Mouse (Mus musculus) limb, embryonic 11.5 days (tissue): Measurements from ENCODE around the gene Parn. TPM values are rescaled to one million over a fixed set of nuclear protein-coding genes. Genes with fewer than 3 reads are reported as not detected.

Experiments used
- ATAC-seq: fragments of 200-750 bp; cut with Nextera tagmentation; 2 replicates; pipeline ENCODE4 v1.8.0; 2017; ENCODE audit warnings: low read depth; ENCODE audit not compliant: insufficient number of reproducible peaks, low FRiP score, low TSS enrichment
- DNase-seq: peaks from one replicate; pipeline ENCODE4 v3.0.0-alpha.2; 2015; ENCODE audit warnings: low spot score
- H3K27ac ChIP-seq: fragments of 300-500 bp; sonication (generic); replicated peaks from 2 replicates; pipeline ENCODE4 v1.5.1; 2014; ENCODE audit warnings: low read depth, mild to moderate bottlenecking, low read length
- H3K27me3 ChIP-seq: fragments of 300-500 bp; sonication (generic); 2 replicates; pipeline ENCODE4 v1.6.1; 2014; ENCODE audit warnings: mild to moderate bottlenecking, low read length, mixed read lengths; ENCODE audit not compliant: control insufficient read depth, insufficient read depth
- H3K36me3 ChIP-seq: fragments of 300-500 bp; sonication (generic); 2 replicates; pipeline ENCODE4 v1.6.1; 2014; ENCODE audit warnings: mild to moderate bottlenecking, low read length, moderate library complexity, mixed read lengths; ENCODE audit not compliant: control insufficient read depth, insufficient read depth
- H3K4me1 ChIP-seq: fragments of 300-500 bp; sonication (generic); 2 replicates; pipeline ENCODE4 v1.6.1; 2014; ENCODE audit warnings: low read length, mixed read lengths; ENCODE audit not compliant: control insufficient read depth, insufficient read depth
- H3K4me2 ChIP-seq: fragments of 300-500 bp; sonication (generic); 2 replicates; pipeline ENCODE4 v1.6.1; 2014; ENCODE audit warnings: low read depth, mild to moderate bottlenecking, moderate library complexity; ENCODE audit not compliant: severe bottlenecking
- H3K4me3 ChIP-seq: fragments of 300-500 bp; sonication (generic); 2 replicates; pipeline ENCODE4 v1.5.1; 2014; ENCODE audit warnings: low read depth, low read length
- H3K9ac ChIP-seq: fragments of 300-500 bp; sonication (generic); 2 replicates; pipeline ENCODE4 v1.6.1; 2014; ENCODE audit warnings: mild to moderate bottlenecking, low read length
- H3K9me3 ChIP-seq: fragments of 300-500 bp; sonication (generic); 2 replicates; pipeline ENCODE4 v1.6.1; 2016; ENCODE audit warnings: low read length; ENCODE audit not compliant: control insufficient read depth
- WGBS: fragments of 180-500 bp; shearing (Covaris S2); extraction: QIAGEN DNeasy Blood & Tissue Kit; methylation state at CpG from one replicate; pipeline ENCODE4 v1.1.7; 2014; 5-methylcytosine and 5-hydroxymethylcytosine counted together
- polyA plus RNA-seq: library from polyadenylated mRNA; unstranded; fragments of >200 nt; fragmentation: Nextera tagmentation; extraction: Ambion mirVana; gene quantifications from 2 replicates; pipeline ENCODE4 v1.2.1, GENCODE M21; 2014

The Parn gene
- polyA plus RNA-seq, 1 experiment from 2014 or later = 41.7 TPM

GRCm38 (mm10) chr16:13588182-13589048 lies 79.6 kb downstream of the Parn start:
- Histone ChIP-seq H3K4me1 (no peaks in the 10 kb centered on the region), H3K4me3 (no peak overlapping the region), H3K27me3 (no peaks in the 10 kb centered on the region), H3K27ac (no peak overlapping the region), H3K9me3 (no peaks in the 10 kb centered on the region), H3K4me2 (no peak overlapping the region), H3K36me3 (no peaks in the 10 kb centered on the region; the same call in 1 of the 2 replicates), H3K9ac (no peak overlapping the region)
- no peak for ATAC-seq
- WGBS = 82% methylated on average over 5 of the region's 5 CpGs
- no peak for DNase-seq

GRCm38 (mm10) chr16:13585234-13585633 lies 82.7 kb downstream of the Parn start:
- no peaks in the 10 kb centered on the region for H3K27me3 ChIP-seq
- WGBS = 81% methylated on average over 9 of the region's 9 CpGs
- H3K27ac ChIP-seq = no peak overlapping the region
- ATAC-seq = no peak
- H3K9ac ChIP-seq = no peak overlapping the region
- H3K4me1 ChIP-seq = no peaks in the 10 kb centered on the region
- no peak overlapping the region for H3K4me2 ChIP-seq
- H3K4me3 ChIP-seq = no peak overlapping the region
- no peaks in the 10 kb centered on the region for H3K9me3 ChIP-seq
- no peak for DNase-seq
- H3K36me3 ChIP-seq = no peaks in the 10 kb centered on the region; the same call in 1 of the 2 replicates

GRCm38 (mm10) chr16:13580784-13581183 lies 87.2 kb downstream of the Parn start:
- WGBS = 87% methylated on average over 3 of the region's 3 CpGs
- no peak overlapping the region for H3K27ac ChIP-seq
- no peaks in the 10 kb centered on the region for H3K27me3 ChIP-seq

GRCm38 (mm10) chr16:13580016-13580415 lies 88.0 kb downstream of the Parn start:
- 68% methylated on average over 1 of the region's 1 CpGs for WGBS
- Histone ChIP-seq H3K27ac (no peak overlapping the region), H3K4me1 (no peaks in the 10 kb centered on the region), H3K9ac (no peak overlapping the region), H3K4me2 (no peak overlapping the region), H3K27me3 (no peaks in the 10 kb centered on the region), H3K4me3 (no peak overlapping the region), H3K36me3 (no peaks in the 10 kb centered on the region), H3K9me3 (no peaks in the 10 kb centered on the region)
- ATAC-seq (no peak), DNase-seq (no peak)

More at GRCm38 (mm10) chr16:13580784-13581183, 87.2 kb downstream of the Parn start:
- H3K4me2 ChIP-seq = no peak overlapping the region
- DNase-seq (no peak), ATAC-seq (no peak)
- no peaks in the 10 kb centered on the region for H3K9me3 ChIP-seq
- no peaks in the 10 kb centered on the region for H3K4me1 ChIP-seq
- H3K9ac ChIP-seq = no peak overlapping the region
- H3K4me3 ChIP-seq = no peak overlapping the region
- H3K36me3 ChIP-seq = no peaks in the 10 kb centered on the region; the same call in 1 of the 2 replicates

GRCm38 (mm10) chr16:13575306-13575705 lies 92.7 kb downstream of the Parn start:
- no peaks in the 10 kb centered on the region for H3K9me3 ChIP-seq
- no peaks in the 10 kb centered on the region for H3K27me3 ChIP-seq
- no peaks in the 10 kb centered on the region for H3K36me3 ChIP-seq
- H3K9ac ChIP-seq = no peak overlapping the region
- WGBS = 71% methylated on average over 4 of the region's 4 CpGs
- no peak overlapping the region for H3K27ac ChIP-seq
- H3K4me1 ChIP-seq = no peaks in the 10 kb centered on the region
- H3K4me2 ChIP-seq = no peak overlapping the region
- DNase-seq = no peak
- ATAC-seq = no peak
- no peak overlapping the region for H3K4me3 ChIP-seq

- Histone ChIP-seq H3K4me3 (no peak overlapping the region), H3K9me3 (no peaks in the 10 kb centered on the region), H3K9ac (no peak overlapping the region), H3K4me1 (no peaks in the 10 kb centered on the region), H3K27ac (no peak overlapping the region), H3K4me2 (no peak overlapping the region), H3K36me3 (no peaks in the 10 kb centered on the region), H3K27me3 (no peaks in the 10 kb centered on the region)
- WGBS = 94% methylated on average over 2 of the region's 2 CpGs
- ATAC-seq (no peak), DNase-seq (no peak)
Observed at GRCm38 (mm10) chr16:13568280-13568679, 99.7 kb downstream of the Parn start.

- H3K27me3 ChIP-seq = no peaks in the 10 kb centered on the region
- H3K9me3 ChIP-seq = no peaks in the 10 kb centered on the region
- no peak overlapping the region for H3K4me3 ChIP-seq
- H3K4me1 ChIP-seq = no peaks in the 10 kb centered on the region
- ATAC-seq = no peak
- no peak overlapping the region for H3K9ac ChIP-seq
- DNase-seq = no peak
- no peak overlapping the region for H3K4me2 ChIP-seq
- 87% methylated on average over 1 of the region's 1 CpGs for WGBS
- no peaks in the 10 kb centered on the region for H3K36me3 ChIP-seq
- H3K27ac ChIP-seq = no peak overlapping the region
Observed at GRCm38 (mm10) chr16:13567614-13568013, 100.4 kb downstream of the Parn start.

- 85% methylated on average over 6 of the region's 6 CpGs for WGBS
- Histone ChIP-seq H3K36me3 (no peaks in the 10 kb centered on the region), H3K9ac (no peak overlapping the region), H3K27me3 (no peaks in the 10 kb centered on the region), H3K4me1 (no peaks in the 10 kb centered on the region), H3K4me3 (no peak overlapping the region), H3K27ac (no peak overlapping the region), H3K4me2 (no peak overlapping the region), H3K9me3 (no peaks in the 10 kb centered on the region)
- no peak for ATAC-seq
- DNase-seq = no peak
Observed at GRCm38 (mm10) chr16:13566351-13566750, 101.6 kb downstream of the Parn start.
